Mouse (Mus musculus) heart, embryonic 14.5 days (tissue): Measurements from ENCODE around the gene Plekha8. TPM values are rescaled to one million over a fixed set of nuclear protein-coding genes. Genes with fewer than 3 reads are reported as not detected.

ENCODE experiments used
- ATAC-seq: fragments of 200-750 bp; cut with Nextera tagmentation; 2 replicates; pipeline ENCODE4 v1.8.0; 2017; ENCODE audit warnings: low read depth, moderate TSS enrichment; ENCODE audit not compliant: insufficient number of reproducible peaks, insufficient read depth, low FRiP score
- H3K27ac ChIP-seq, 2 experiments: fragments of 200-500 bp in 1 of 2; fragments of 300-500 bp in 1 of 2; sonication (generic) in 1 of 2; replicated peaks in 1 of 2; 2 replicates each; pipeline ENCODE4 v1.5.1; 2012 to 2014; ENCODE audit warnings: low read depth in 2 of 2, low read length in 2 of 2, control low read depth in 1 of 2, mild to moderate bottlenecking in 1 of 2, mixed read lengths in 1 of 2; ENCODE audit not compliant: control insufficient read depth in 1 of 2, insufficient read depth in 1 of 2
- H3K27me3 ChIP-seq: fragments of 300-500 bp; sonication (generic); 2 replicates; pipeline ENCODE4 v1.6.1; 2014; ENCODE audit warnings: mild to moderate bottlenecking, low read length, control low read depth; ENCODE audit not compliant: control insufficient read depth, insufficient read depth
- H3K36me3 ChIP-seq: fragments of 300-500 bp; sonication (generic); 2 replicates; pipeline ENCODE4 v1.6.1; 2014; ENCODE audit warnings: mild to moderate bottlenecking, control low read depth, low read length, mixed read lengths; ENCODE audit not compliant: control insufficient read depth, insufficient read depth
- H3K4me1 ChIP-seq, 2 experiments: fragments of 200-500 bp in 1 of 2; fragments of 300-500 bp in 1 of 2; sonication (generic) in 1 of 2; 2 replicates each; pipeline ENCODE4 v1.6.1; 2012 to 2014; ENCODE audit warnings: low read length in 2 of 2, control low read depth in 1 of 2, mixed read lengths in 1 of 2; ENCODE audit not compliant: control insufficient read depth in 2 of 2, insufficient read depth in 2 of 2
- H3K4me2 ChIP-seq: fragments of 300-500 bp; sonication (generic); 2 replicates; pipeline ENCODE4 v1.6.1; 2014; ENCODE audit warnings: mild to moderate bottlenecking, low read length
- H3K4me3 ChIP-seq, 2 experiments: fragments of 200-500 bp in 1 of 2; fragments of 300-500 bp in 1 of 2; sonication (generic) in 1 of 2; 2 replicates each; pipeline ENCODE4 v1.5.1; 2012 to 2014; ENCODE audit warnings: low read length in 2 of 2, mild to moderate bottlenecking in 2 of 2, control low read depth in 1 of 2, low read depth in 1 of 2, moderate library complexity in 1 of 2; ENCODE audit not compliant: control insufficient read depth in 1 of 2, insufficient read depth in 1 of 2
- H3K9ac ChIP-seq: fragments of 300-500 bp; sonication (generic); 2 replicates; pipeline ENCODE4 v1.6.1; 2014; ENCODE audit warnings: mild to moderate bottlenecking, low read length
- H3K9me3 ChIP-seq: fragments of 300-500 bp; sonication (generic); 2 replicates; pipeline ENCODE4 v1.6.1; 2016; ENCODE audit warnings: low read length, control low read depth; ENCODE audit not compliant: control insufficient read depth
- WGBS: fragments of 180-500 bp; shearing (Covaris S2); extraction: QIAGEN DNeasy Blood & Tissue Kit; methylation state at CpG from one replicate; pipeline ENCODE4 v1.1.7; 2014; 5-methylcytosine and 5-hydroxymethylcytosine counted together
- polyA plus RNA-seq: library from polyadenylated mRNA; unstranded; fragments of >200 nt; fragmentation: Nextera tagmentation; extraction: Ambion mirVana; gene quantifications from 2 replicates; pipeline ENCODE4 v1.2.1, GENCODE M21; 2014

Gene Plekha8
- polyA plus RNA-seq, 1 experiment from 2014 or later = 8.9 TPM

GRCm38 (mm10) chr6:54655471-54656095 is 60.7 kb downstream of the Plekha8 start:
- H3K4me3 ChIP-seq = no peak overlapping the region
- no peak overlapping the region for H3K27ac ChIP-seq
- H3K27me3 ChIP-seq = no peaks in the 10 kb centered on the region
- H3K36me3 ChIP-seq = no peaks in the 10 kb centered on the region
- H3K9me3 ChIP-seq = no peaks in the 10 kb centered on the region
- WGBS = 68% methylated on average over 11 of the region's 11 CpGs
- no peaks in the 10 kb centered on the region for H3K4me1 ChIP-seq
- no peak overlapping the region for H3K4me2 ChIP-seq
- no peak for ATAC-seq
- no peak overlapping the region for H3K9ac ChIP-seq

GRCm38 (mm10) chr6:54657861-54658260 is 63.0 kb downstream of the Plekha8 start:
- H3K27ac ChIP-seq = no peak overlapping the region
- no peaks in the 10 kb centered on the region for H3K4me1 ChIP-seq
- 87% methylated on average over 6 of the region's 6 CpGs for WGBS
- no peak overlapping the region for H3K4me2 ChIP-seq
- no peaks in the 10 kb centered on the region for H3K36me3 ChIP-seq
- H3K9me3 ChIP-seq = no peaks in the 10 kb centered on the region
- no peak overlapping the region for H3K9ac ChIP-seq
- no peak overlapping the region for H3K4me3 ChIP-seq
- no peaks in the 10 kb centered on the region for H3K27me3 ChIP-seq
- ATAC-seq = no peak

GRCm38 (mm10) chr6:54669868-54670267 is 75.0 kb downstream of the Plekha8 start:
- H3K4me2 ChIP-seq = no peak overlapping the region
- H3K36me3 ChIP-seq = no peaks in the 10 kb centered on the region
- ATAC-seq = no peak
- no peak overlapping the region for H3K27ac ChIP-seq
- 78% methylated on average over 6 of the region's 6 CpGs for WGBS
- H3K9me3 ChIP-seq = no peaks in the 10 kb centered on the region
- no peak overlapping the region for H3K9ac ChIP-seq
- H3K27me3 ChIP-seq = no peaks in the 10 kb centered on the region
- H3K4me3 ChIP-seq = no peak overlapping the region
- no peaks in the 10 kb centered on the region for H3K4me1 ChIP-seq

GRCm38 (mm10) chr6:54672901-54673300 is 78.0 kb downstream of the Plekha8 start:
- 38% methylated on average over 5 of the region's 5 CpGs for WGBS
- no peak overlapping the region for H3K27ac ChIP-seq
- H3K9ac ChIP-seq = no peak overlapping the region
- H3K4me1 ChIP-seq = no peaks in the 10 kb centered on the region
- no peak overlapping the region for H3K4me3 ChIP-seq
- H3K36me3 ChIP-seq = no peaks in the 10 kb centered on the region
- ATAC-seq = no peak
- no peaks in the 10 kb centered on the region for H3K27me3 ChIP-seq
- H3K9me3 ChIP-seq = no peaks in the 10 kb centered on the region
- no peak overlapping the region for H3K4me2 ChIP-seq

- Histone ChIP-seq H3K27me3 (peaks cover 20% of the 10 kb centered on the region), H3K36me3 (no peaks in the 10 kb centered on the region), H3K9me3 (no peaks in the 10 kb centered on the region), H3K4me1 (peaks cover 5% of the 10 kb centered on the region in 2 experiments; a peak in 3 of 4 replicates), H3K27ac (no peak overlapping the region), H3K9ac (no peak overlapping the region), H3K4me3 (no peak overlapping the region), H3K4me2 (no peak overlapping the region)
- ATAC-seq = no peak
- 71% methylated on average over 5 of the region's 5 CpGs for WGBS
Measured at GRCm38 (mm10) chr6:54679686-54680085, 84.8 kb downstream of the Plekha8 start.

GRCm38 (mm10) chr6:54680891-54681745 is 86.2 kb downstream of the Plekha8 start, which contains the start of gene Mturn:
Gene Mturn (plus strand): TSS chr6:54681624.
- peak within 1 kb of the TSS; percentile 98 for H3K4me2 ChIP-seq
- H3K4me1 ChIP-seq = peaks cover 11 to 17% of the 10 kb centered on the region in 2 experiments
- peak within 1 kb of the TSS in 1 of 2 experiments; percentile 47; a peak in 1 of 4 replicates for H3K27ac ChIP-seq
- peak within 1 kb of the TSS; percentile 74 for H3K9ac ChIP-seq
- H3K4me3 ChIP-seq = peak within 1 kb of the TSS; percentile 79 to 86
- H3K9me3 ChIP-seq = no peaks in the 10 kb centered on the region
- WGBS = 3% methylated on average over 47 of the region's 48 CpGs
- no peaks in the 10 kb centered on the region for H3K36me3 ChIP-seq
- peak; percentile 95 for ATAC-seq
- H3K27me3 ChIP-seq = peaks cover 20% of the 10 kb centered on the region

- H3K4me3 ChIP-seq = peak overlapping the region; percentile 79 to 86
- H3K4me2 ChIP-seq = peak overlapping the region; percentile 98
- peak overlapping the region; percentile 74 for H3K9ac ChIP-seq
- WGBS = under 1% methylated on average over 61 of the region's 61 CpGs
- H3K9me3 ChIP-seq = no peaks in the 10 kb centered on the region
- peak; percentile 73 for ATAC-seq
- H3K36me3 ChIP-seq = no peaks in the 10 kb centered on the region
- H3K4me1 ChIP-seq = peaks cover 11 to 18% of the 10 kb centered on the region in 2 experiments
- H3K27me3 ChIP-seq = peaks cover 20% of the 10 kb centered on the region
- H3K27ac ChIP-seq = 0 out of 4 replicates have a peak overlapping the region, but pooled peaks of 1 of the 2 experiments have one; percentile 47
Measured at GRCm38 (mm10) chr6:54681746-54682428, 87.0 kb downstream of the Plekha8 start.
